Mouse (Mus musculus) neural tube, embryonic 14.5 days (tissue): ENCODE measurements around the gene Slc25a44. TPM values are rescaled to one million over a fixed set of nuclear protein-coding genes. Genes with fewer than 3 reads are reported as not detected.
"Not testable (repeated sequence)": the region's sequence is repeated elsewhere in the genome, so short reads cannot be mapped to it uniquely, and the experiment has no call there.

Experiments used
- ATAC-seq: fragments of 200-750 bp; cut with Nextera tagmentation; 2 replicates; pipeline ENCODE4 v1.8.0; 2017; ENCODE audit warnings: low read depth, mild to moderate bottlenecking, moderate TSS enrichment, moderate library complexity
- H3K27ac ChIP-seq: fragments of 300-500 bp; sonication (generic); 2 replicates; pipeline ENCODE4 v1.5.1; 2014; ENCODE audit warnings: low read depth, mild to moderate bottlenecking, control low read depth, low read length, moderate library complexity, mixed read lengths
- H3K27me3 ChIP-seq: fragments of 300-500 bp; sonication (generic); 2 replicates; pipeline ENCODE4 v1.6.1; 2014; ENCODE audit warnings: low read length; ENCODE audit not compliant: control insufficient read depth, insufficient read depth
- H3K36me3 ChIP-seq: fragments of 300-500 bp; sonication (generic); 2 replicates; pipeline ENCODE4 v1.6.1; 2014; ENCODE audit warnings: low read length, mixed read lengths; ENCODE audit not compliant: control insufficient read depth, insufficient read depth
- H3K4me1 ChIP-seq: fragments of 300-500 bp; sonication (generic); 2 replicates; pipeline ENCODE4 v1.6.1; 2014; ENCODE audit warnings: low read length; ENCODE audit not compliant: control insufficient read depth, insufficient read depth
- H3K4me2 ChIP-seq: fragments of 300-500 bp; sonication (generic); 2 replicates; pipeline ENCODE4 v1.6.1; 2014; ENCODE audit warnings: mild to moderate bottlenecking, low read depth, low read length, control low read depth
- H3K4me3 ChIP-seq: fragments of 300-500 bp; sonication (generic); 2 replicates; pipeline ENCODE4 v1.5.1; 2014; ENCODE audit warnings: low read depth, low read length, control low read depth, mixed read lengths
- H3K9ac ChIP-seq: fragments of 300-500 bp; sonication (generic); replicated peaks from 2 replicates; pipeline ENCODE4 v1.6.1; 2014; ENCODE audit warnings: low read depth, mild to moderate bottlenecking, control low read depth, low read length, mixed read lengths
- H3K9me3 ChIP-seq: fragments of 300-500 bp; sonication (generic); 2 replicates; pipeline ENCODE4 v1.6.1; 2016; ENCODE audit warnings: low read length; ENCODE audit not compliant: control insufficient read depth
- WGBS: fragments of 180-500 bp; shearing (Covaris S2); extraction: QIAGEN DNeasy Blood & Tissue Kit; methylation state at CpG from one replicate; pipeline ENCODE4 v1.1.7; 2014; 5-methylcytosine and 5-hydroxymethylcytosine counted together
- polyA plus RNA-seq: library from polyadenylated mRNA; unstranded; fragments of >200 nt; fragmentation: Nextera tagmentation; extraction: Ambion mirVana; gene quantifications from 2 replicates; pipeline ENCODE4 v1.2.1, GENCODE M21; 2014

Gene Slc25a44
- polyA plus RNA-seq, 1 experiment from 2014 or later = 40.8 TPM

GRCm38 (mm10) chr3:88393776-88394375 lies 31.1 kb downstream of the Slc25a44 start:
- no peak overlapping the region for H3K9ac ChIP-seq
- no peaks in the 10 kb centered on the region for H3K27me3 ChIP-seq
- WGBS = 91% methylated on average over 9 of the region's 9 CpGs
- no peak overlapping the region for H3K4me2 ChIP-seq
- no peak overlapping the region for H3K27ac ChIP-seq
- H3K4me1 ChIP-seq = no peaks in the 10 kb centered on the region
- H3K4me3 ChIP-seq = no peak overlapping the region
- no peak for ATAC-seq
- no peaks in the 10 kb centered on the region; the same call in 1 of the 2 replicates for H3K36me3 ChIP-seq
- H3K9me3 ChIP-seq = no peaks in the 10 kb centered on the region

- H3K4me1 ChIP-seq = no peaks in the 10 kb centered on the region
- no peak within 1 kb of the TSS for H3K27ac ChIP-seq
- ATAC-seq = no peak
- H3K36me3 ChIP-seq = no peaks in the 10 kb centered on the region
- 76% methylated on average over 5 of the region's 5 CpGs for WGBS
- no peaks in the 10 kb centered on the region for H3K9me3 ChIP-seq
- H3K27me3 ChIP-seq = no peaks in the 10 kb centered on the region
- H3K4me3 ChIP-seq = no peak within 1 kb of the TSS
- H3K9ac ChIP-seq = no peak within 1 kb of the TSS
- no peak within 1 kb of the TSS for H3K4me2 ChIP-seq
Measured at GRCm38 (mm10) chr3:88384364-88384763, 40.6 kb downstream of the Slc25a44 start, which contains the start of gene Bglap. Gene Bglap, minus strand, starts transcription at chr3:88384464.

GRCm38 (mm10) chr3:88382383-88382782 lies 42.6 kb downstream of the Slc25a44 start:
- not testable (repeated sequence) for H3K27me3 ChIP-seq, H3K9ac ChIP-seq, H3K4me1 ChIP-seq, H3K4me2 ChIP-seq, H3K4me3 ChIP-seq, H3K9me3 ChIP-seq, H3K36me3 ChIP-seq, H3K27ac ChIP-seq
- peak; percentile 31 for ATAC-seq
- WGBS = 41% methylated on average over 1 of the region's 7 CpGs

- H3K36me3 ChIP-seq, H3K4me1 ChIP-seq, H3K27me3 ChIP-seq, H3K9me3 ChIP-seq: not testable (repeated sequence)
- H3K27ac ChIP-seq = peak overlapping the region; percentile 75
- H3K9ac ChIP-seq = peak overlapping the region; percentile 32; the same call in 1 of the 2 replicates
- 7% methylated on average over 19 of the region's 22 CpGs for WGBS
- peak overlapping the region; percentile 41 for H3K4me2 ChIP-seq
- peak; percentile 87 for ATAC-seq
- peak overlapping the region; percentile 12; the same call in 1 of the 2 replicates for H3K4me3 ChIP-seq
Measured at GRCm38 (mm10) chr3:88381389-88382315, 43.3 kb downstream of the Slc25a44 start.

GRCm38 (mm10) chr3:88378599-88378998 lies 46.3 kb downstream of the Slc25a44 start, which contains the start of gene Bglap2:
Gene Bglap2, minus strand, starts transcription at chr3:88378699.
- H3K27me3 ChIP-seq, H3K9ac ChIP-seq, H3K4me1 ChIP-seq, H3K4me2 ChIP-seq, H3K9me3 ChIP-seq, H3K4me3 ChIP-seq, ATAC-seq, H3K36me3 ChIP-seq, H3K27ac ChIP-seq: not testable (repeated sequence)
- 75% methylated on average over 5 of the region's 5 CpGs for WGBS

- 0 out of 2 replicates have a peak overlapping the region, but pooled peaks have one; percentile 40 for H3K27ac ChIP-seq
- not testable (repeated sequence) for H3K9me3 ChIP-seq, H3K4me1 ChIP-seq, H3K4me3 ChIP-seq, H3K27me3 ChIP-seq, H3K9ac ChIP-seq, H3K36me3 ChIP-seq
- peak; percentile 12; the same call in 1 of the 2 replicates for ATAC-seq
- WGBS = 24% methylated on average over 5 of the region's 7 CpGs
- H3K4me2 ChIP-seq = peak overlapping the region; percentile 20; the same call in 1 of the 2 replicates
Measured at GRCm38 (mm10) chr3:88376644-88377043, 48.3 kb downstream of the Slc25a44 start.

- peak; percentile 91 for ATAC-seq
Measured at GRCm38 (mm10) chr3:88375750-88376626, 49.0 kb downstream of the Slc25a44 start.

GRCm38 (mm10) chr3:88372643-88373042 lies 52.3 kb downstream of the Slc25a44 start, which contains the start of gene Bglap3:
Gene Bglap3, minus strand, starts transcription at chr3:88372743.
- not testable (repeated sequence) for H3K9me3 ChIP-seq, H3K9ac ChIP-seq, H3K4me2 ChIP-seq, ATAC-seq, H3K36me3 ChIP-seq, H3K27me3 ChIP-seq, H3K4me1 ChIP-seq, H3K4me3 ChIP-seq, H3K27ac ChIP-seq
- WGBS = 96% methylated on average over 9 of the region's 9 CpGs

More at GRCm38 (mm10) chr3:88375750-88376626, 49.0 kb downstream of the Slc25a44 start:
- H3K27me3 ChIP-seq, H3K9me3 ChIP-seq, H3K4me1 ChIP-seq, H3K9ac ChIP-seq, H3K4me3 ChIP-seq, H3K36me3 ChIP-seq: not testable (repeated sequence)
- 10% methylated on average over 18 of the region's 19 CpGs for whole genome bisulfite sequencing
- Histone ChIP-seq H3K4me2 (peak overlapping the region; percentile 20; the same call in 1 of the 2 replicates), H3K27ac (0 out of 2 replicates have a peak overlapping the region, but pooled peaks have one; percentile 40)
